Comparison of ENCODE assay signal across 21 mouse cellular contexts in genomic region chr11:80237278-80237677, GRCm38 (mm10).
"Had no signal": no experiment of that assay in that cellular context is flagged by ENCODE, and none has a peak within 500 bp of the region (broad histone marks: within the 10 kb centered on the region; RNA-seq: fewer than 3 reads in every experiment).

No protein-coding gene starts in this region.

- DNase-seq: gastrocnemius, adult 2 months; gastrocnemius, postnatal 10 days; gastrocnemius, postnatal 25 days; heart, adult 18-20 months; heart, postnatal 10 days; heart, postnatal 4 days; kidney, adult 18-20 months; kidney, adult 8-10 months; kidney, postnatal 10 days; kidney, postnatal 36 days; layer of hippocampus, adult 9-11 months; layer of hippocampus, postnatal 36 days; left cerebral cortex, postnatal 4 days had no signal

- H3K27me3 ChIP-seq: heart, embryonic 12.5 days; hindbrain, embryonic 12.5 days; intestine, embryonic 15.5 days; limb, embryonic 13.5 days; limb, embryonic 15.5 days had no signal

- H3K4me2 ChIP-seq: heart, embryonic 12.5 days; hindbrain, embryonic 12.5 days; hindbrain, embryonic 14.5 days; intestine, embryonic 15.5 days; limb, embryonic 13.5 days; limb, embryonic 15.5 days had no signal

- H3K4me3 ChIP-seq: gastrocnemius, adult 2 months; heart, embryonic 10.5 days; heart, embryonic 12.5 days; hindbrain, embryonic 10.5 days; hindbrain, embryonic 12.5 days; intestine, embryonic 15.5 days; limb, embryonic 13.5 days; limb, embryonic 15.5 days had no signal
